Mouse (Mus musculus) stomach, postnatal 0 days (tissue): ENCODE data around the gene Fam131b. TPM values are rescaled to one million over a fixed set of nuclear protein-coding genes. Genes with fewer than 3 reads are reported as not detected.

ENCODE experiments used
- ATAC-seq: fragments of 200-750 bp; cut with Nextera tagmentation; 2 replicates; pipeline ENCODE4 v1.8.0; 2017; ENCODE audit not compliant: low FRiP score, low TSS enrichment
- DNase-seq: peaks from one replicate; pipeline ENCODE4 v3.0.0-alpha.2; 2016; ENCODE audit warnings: low spot score
- H3K27ac ChIP-seq: fragments of 300-500 bp; sonication (generic); replicated peaks from 2 replicates; pipeline ENCODE4 v1.5.1; 2014; ENCODE audit warnings: mild to moderate bottlenecking, control low read depth
- H3K27me3 ChIP-seq: fragments of 300-500 bp; sonication (generic); 2 replicates; pipeline ENCODE4 v1.6.1; 2014; ENCODE audit warnings: low read length; ENCODE audit not compliant: control insufficient read depth, insufficient read depth
- H3K36me3 ChIP-seq: fragments of 300-500 bp; sonication (generic); 2 replicates; pipeline ENCODE4 v1.6.1; 2014; ENCODE audit warnings: low read length, mixed read lengths; ENCODE audit not compliant: control insufficient read depth, insufficient read depth
- H3K4me1 ChIP-seq: fragments of 300-500 bp; sonication (generic); replicated peaks from 2 replicates; pipeline ENCODE4 v1.6.1; 2014; ENCODE audit warnings: antibody characterized with exemption; ENCODE audit not compliant: control insufficient read depth, insufficient read depth
- H3K4me2 ChIP-seq: fragments of 300-500 bp; sonication (generic); replicated peaks from 2 replicates; pipeline ENCODE4 v1.6.1; 2014; ENCODE audit warnings: low read depth, mild to moderate bottlenecking, control low read depth, moderate library complexity
- H3K4me3 ChIP-seq: fragments of 300-500 bp; sonication (generic); 2 replicates; pipeline ENCODE4 v1.5.1; 2014; ENCODE audit warnings: low read depth, low read length, control low read depth
- H3K9ac ChIP-seq: fragments of 300-500 bp; sonication (generic); 2 replicates; pipeline ENCODE4 v1.6.1; 2014; ENCODE audit warnings: mild to moderate bottlenecking, low read length, control low read depth, mixed read lengths
- H3K9me3 ChIP-seq: fragments of 300-500 bp; sonication (generic); 2 replicates; pipeline ENCODE4 v1.6.1; 2016; ENCODE audit warnings: low read length; ENCODE audit not compliant: control insufficient read depth
- CTCF ChIP-seq: IDR thresholded peaks from 2 replicates; pipeline ENCODE4 v1.5.1; 2016; ENCODE audit warnings: antibody characterized with exemption, low read depth, mild to moderate bottlenecking, moderate library complexity
- EP300 ChIP-seq: optimal IDR thresholded peaks from 2 replicates; pipeline ENCODE3; 2016; ENCODE audit warnings: antibody characterized with exemption
- WGBS: fragments of 180-500 bp; shearing (Covaris S2); extraction: QIAGEN DNeasy Blood & Tissue Kit; methylation state at CpG from one replicate; pipeline ENCODE4 v1.1.7; 2014; 5-methylcytosine and 5-hydroxymethylcytosine counted together
- polyA plus RNA-seq: library from polyadenylated mRNA; unstranded; fragments of >200 nt; fragmentation: Nextera tagmentation; extraction: Ambion mirVana; gene quantifications from 2 replicates; pipeline ENCODE4 v1.2.1, GENCODE M21; 2015

Gene Fam131b
- polyA plus RNA-seq, 1 experiment from 2014 or later, result 0.12 TPM

- H3K36me3 ChIP-seq, result peaks cover 39% of the 10 kb centered on the region
- no peaks in the 10 kb centered on the region for H3K27me3 ChIP-seq
- no peak overlapping the region for H3K4me2 ChIP-seq
- 87% methylated on average over 12 of the region's 12 CpGs for WGBS
- no peak overlapping the region for H3K4me3 ChIP-seq
- ATAC-seq (no peak), DNase-seq (no peak)
- no peaks in the 10 kb centered on the region for H3K9me3 ChIP-seq
- no peak for TF ChIP-seq EP300
- 0 out of 2 replicates have a peak overlapping the region, but pooled peaks have one; percentile 13 for H3K27ac ChIP-seq
- no peak overlapping the region for H3K9ac ChIP-seq
- no peaks in the 10 kb centered on the region; the same call in 1 of the 2 replicates for H3K4me1 ChIP-seq
These were observed 34.5 kb upstream of the Fam131b start for GRCm38 (mm10) chr6:42358901-42359300.

DNA sequence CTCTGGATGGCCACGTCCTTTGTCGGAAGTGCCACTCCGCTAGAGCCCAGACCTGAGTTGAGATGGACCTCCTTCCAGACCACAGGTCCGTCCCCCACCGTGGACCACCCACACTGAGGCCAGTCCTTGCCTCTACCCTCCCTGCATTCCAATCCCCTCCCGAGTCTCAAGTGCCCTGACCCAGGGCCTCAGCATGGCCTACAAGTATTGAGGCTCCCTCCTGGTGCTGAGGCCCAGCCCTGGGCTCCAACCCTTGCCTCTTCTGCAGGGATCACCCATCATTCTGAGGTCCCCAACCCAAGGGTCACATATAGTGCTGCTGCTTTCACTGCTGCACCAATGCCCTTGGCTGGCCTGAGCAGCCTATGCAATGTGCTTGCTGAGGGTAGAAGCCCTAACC is 33.5 kb upstream of the Fam131b start:
- H3K36me3 ChIP-seq, result peaks cover 41% of the 10 kb centered on the region

GRCm38 (mm10) chr6:42356913-42357312 is 32.5 kb upstream of the Fam131b start:
- Histone ChIP-seq H3K36me3 (peaks cover 41% of the 10 kb centered on the region), H3K27ac (peak overlapping the region; percentile 40; the same call in 1 of the 2 replicates), H3K4me3 (no peak overlapping the region), H3K27me3 (no peaks in the 10 kb centered on the region), H3K9me3 (no peaks in the 10 kb centered on the region), H3K9ac (no peak overlapping the region), H3K4me2 (no peak overlapping the region), H3K4me1 (peaks cover 7% of the 10 kb centered on the region)
- TF ChIP-seq CTCF (no peak), EP300 (no peak)
- peak; percentile 85 for ATAC-seq
- peak; percentile 54 for DNase-seq
- 70% methylated on average over 5 of the region's 5 CpGs for WGBS

More for the DNA sequence above, 33.5 kb upstream of the Fam131b start:
- ATAC-seq (no peak), DNase-seq (no peak)
- Histone ChIP-seq H3K27me3 (no peaks in the 10 kb centered on the region), H3K27ac (no peak overlapping the region), H3K4me3 (no peak overlapping the region), H3K4me1 (peaks cover 2% of the 10 kb centered on the region), H3K9me3 (no peaks in the 10 kb centered on the region), H3K4me2 (no peak overlapping the region), H3K9ac (no peak overlapping the region)
- TF ChIP-seq CTCF, result no peak
- no peak for TF ChIP-seq EP300
- 64% methylated on average over 6 of the region's 6 CpGs for WGBS

- Histone ChIP-seq H3K4me2 (no peak overlapping the region), H3K36me3 (peaks cover 33% of the 10 kb centered on the region), H3K9ac (no peak overlapping the region), H3K9me3 (no peaks in the 10 kb centered on the region), H3K4me1 (peaks cover 12% of the 10 kb centered on the region), H3K27me3 (no peaks in the 10 kb centered on the region), H3K27ac (no peak overlapping the region), H3K4me3 (no peak overlapping the region)
- TF ChIP-seq CTCF (no peak), EP300 (no peak)
- WGBS, result 91% methylated on average over 13 of the region's 13 CpGs
- DNase-seq, result no peak
- no peak for ATAC-seq
These were observed 31.6 kb upstream of the Fam131b start for GRCm38 (mm10) chr6:42355794-42356600.

DNA sequence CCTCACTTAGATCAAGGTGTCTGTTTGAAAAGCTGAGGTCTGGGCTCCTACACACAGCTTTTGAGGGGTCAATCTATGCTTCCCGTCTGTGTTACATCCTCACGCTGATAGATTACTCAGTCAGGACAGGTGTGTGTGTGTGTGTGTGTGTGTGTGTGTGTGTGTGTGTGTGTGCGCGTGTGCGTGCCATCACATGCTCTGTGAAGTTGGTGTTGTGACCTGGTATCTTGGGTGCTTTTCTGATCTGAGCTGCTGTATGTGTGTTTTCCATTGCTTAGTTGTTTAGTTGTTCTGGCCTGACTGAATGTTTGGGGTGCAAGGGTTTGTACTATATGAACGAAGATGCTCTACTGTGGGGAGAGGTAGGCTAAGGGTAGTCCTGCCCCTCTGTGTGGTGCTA is 30.9 kb upstream of the Fam131b start:
- no peak overlapping the region for H3K4me2 ChIP-seq
- H3K4me1 ChIP-seq, result peaks cover 15% of the 10 kb centered on the region
- H3K4me3 ChIP-seq, result no peak overlapping the region
- TF ChIP-seq CTCF (no peak), EP300 (no peak)
- H3K27ac ChIP-seq, result no peak overlapping the region
- WGBS, result 87% methylated on average over 6 of the region's 6 CpGs
- peaks cover 27% of the 10 kb centered on the region for H3K36me3 ChIP-seq
- no peaks in the 10 kb centered on the region for H3K27me3 ChIP-seq
- no peak overlapping the region for H3K9ac ChIP-seq
- ATAC-seq, result no peak
- no peaks in the 10 kb centered on the region for H3K9me3 ChIP-seq
- DNase-seq, result no peak
